Mouse (Mus musculus): ENCODE results near the gene Pepd. TPM values are rescaled to one million over a fixed set of nuclear protein-coding genes. Genes with fewer than 3 reads are reported as not detected.

Gene Pepd
- polyA plus RNA-seq, 1 experiment from 2014 or later, result 67.3 TPM

GRCm38 (mm10) chr7:35053161-35053560 lies 141.0 kb downstream of the Pepd start:
- H3K27me3 ChIP-seq (ENCODE audit: control insufficient read depth, insufficient read depth, low read depth, low read length), result no peaks in the 10 kb centered on the region
- H3K4me3 ChIP-seq (ENCODE audit: low read length), result no peak overlapping the region
- ATAC-seq (ENCODE audit: low read depth), result no peak
- no peak overlapping the region for H3K27ac ChIP-seq (ENCODE audit: low read length)
- no peak overlapping the region for H3K4me2 ChIP-seq (ENCODE audit: low read depth, low read length)
- no peak overlapping the region for H3K9ac ChIP-seq (ENCODE audit: low read length)
- 86% methylated on average over 3 of the region's 3 CpGs for WGBS
- peaks cover 8% of the 10 kb centered on the region for H3K36me3 ChIP-seq (ENCODE audit: control insufficient read depth, insufficient read depth, low read length)
- H3K9me3 ChIP-seq (ENCODE audit: control insufficient read depth, low read length), result no peaks in the 10 kb centered on the region
- peaks cover 22% of the 10 kb centered on the region for H3K4me1 ChIP-seq (replicated peaks; ENCODE audit: control insufficient read depth, insufficient read depth, low read length)

DNA sequence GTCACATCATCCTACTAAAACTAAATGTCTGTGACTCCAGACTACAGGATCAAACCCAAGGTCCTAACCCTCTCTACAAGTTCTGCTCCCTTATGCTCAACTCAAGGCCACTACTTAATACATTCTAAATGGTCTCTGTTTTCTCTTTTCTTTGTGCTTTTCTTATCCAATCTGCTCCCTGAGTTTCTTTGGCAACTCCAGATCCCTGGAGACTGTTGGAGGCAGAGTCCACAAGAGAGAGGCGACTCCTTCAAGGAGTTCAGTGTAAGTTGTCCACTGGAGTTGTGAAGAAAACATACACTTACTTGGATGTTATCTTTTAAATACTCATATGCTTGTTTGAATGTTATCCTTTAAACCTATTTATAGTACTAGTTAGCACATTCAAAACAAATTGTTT lies 142.1 kb downstream of the Pepd start:
- H3K36me3 ChIP-seq (ENCODE audit: control insufficient read depth, insufficient read depth, low read length), result peaks cover 4% of the 10 kb centered on the region
- no peak overlapping the region for H3K27ac ChIP-seq (ENCODE audit: low read length)
- no peaks in the 10 kb centered on the region for H3K9me3 ChIP-seq (ENCODE audit: control insufficient read depth, low read length)
- peaks cover 22% of the 10 kb centered on the region for H3K4me1 ChIP-seq (replicated peaks; ENCODE audit: control insufficient read depth, insufficient read depth, low read length)
- H3K4me3 ChIP-seq (ENCODE audit: low read length), result no peak overlapping the region
- 65% methylated on average over 1 of the region's 1 CpGs for WGBS
- no peaks in the 10 kb centered on the region for H3K27me3 ChIP-seq (ENCODE audit: control insufficient read depth, insufficient read depth, low read depth, low read length)
- ATAC-seq (ENCODE audit: low read depth), result no peak
- H3K9ac ChIP-seq (ENCODE audit: low read length), result no peak overlapping the region
- no peak overlapping the region for H3K4me2 ChIP-seq (ENCODE audit: low read depth, low read length)

GRCm38 (mm10) chr7:35054977-35055618 lies 142.9 kb downstream of the Pepd start:
- 0 out of 2 replicates have a peak, but pooled peaks cover 2% of the 10 kb centered on the region for H3K9me3 ChIP-seq (ENCODE audit: control insufficient read depth, low read length)
- peak overlapping the region; percentile 88; the same call in 1 of the 2 replicates for H3K27ac ChIP-seq (ENCODE audit: low read length)
- ATAC-seq (ENCODE audit: low read depth), result no peak
- peak overlapping the region; percentile 93 for H3K9ac ChIP-seq (ENCODE audit: low read length)
- peak overlapping the region; percentile 97 for H3K4me3 ChIP-seq (ENCODE audit: low read length)
- no peaks in the 10 kb centered on the region for H3K27me3 ChIP-seq (ENCODE audit: control insufficient read depth, insufficient read depth, low read depth, low read length)
- peaks cover 3% of the 10 kb centered on the region for H3K36me3 ChIP-seq (ENCODE audit: control insufficient read depth, insufficient read depth, low read length)
- H3K4me1 ChIP-seq (replicated peaks; ENCODE audit: control insufficient read depth, insufficient read depth, low read length), result peaks cover 22% of the 10 kb centered on the region
- H3K4me2 ChIP-seq (ENCODE audit: low read depth, low read length), result peak overlapping the region; percentile 71
- WGBS, result 48% methylated on average over 2 of the region's 2 CpGs

DNA sequence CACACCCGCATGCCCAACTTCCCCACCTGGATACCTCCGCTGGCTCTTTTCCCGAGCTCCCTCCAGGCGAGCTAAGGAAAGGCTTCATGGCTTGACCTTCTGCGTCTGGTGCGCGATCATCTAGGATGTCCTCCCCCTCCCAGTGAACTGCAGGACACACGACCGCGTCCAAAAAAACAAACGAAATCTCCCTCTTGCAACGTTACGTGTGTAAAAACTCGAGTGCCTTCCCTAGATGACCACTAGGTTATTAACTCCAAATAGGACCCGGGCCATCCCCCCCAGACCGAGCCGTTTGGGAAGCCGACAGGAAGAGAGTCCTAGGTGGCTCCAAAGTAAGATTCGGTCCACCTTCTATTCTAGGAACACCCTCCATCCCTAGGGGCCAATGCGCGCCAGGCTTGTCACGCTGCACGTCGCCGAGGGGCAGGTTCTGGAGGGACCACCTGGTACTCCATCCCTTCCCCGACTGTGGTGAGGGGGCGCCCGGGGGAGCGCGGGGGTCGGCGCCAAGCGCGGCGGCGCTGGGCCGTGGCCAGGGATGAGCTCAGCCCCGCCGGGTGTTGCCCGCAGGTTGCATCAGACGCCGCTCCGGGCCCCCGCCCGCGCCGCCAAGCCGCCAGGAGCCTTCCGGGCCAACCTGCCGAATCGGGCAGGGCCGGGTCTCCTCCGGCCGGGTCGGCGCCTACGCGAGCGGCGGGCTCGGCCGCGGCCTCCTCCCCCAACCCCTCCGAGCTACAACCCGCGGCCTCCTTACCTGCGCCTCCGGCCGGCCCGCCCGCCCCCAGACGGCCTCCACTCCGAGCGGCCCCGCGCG lies 143.6 kb downstream of the Pepd start:
- peak; percentile 85 for ATAC-seq (ENCODE audit: low read depth)
- 0 out of 2 replicates have a peak, but pooled peaks cover 2% of the 10 kb centered on the region for H3K9me3 ChIP-seq (ENCODE audit: control insufficient read depth, low read length)
- peak overlapping the region; percentile 97 for H3K4me3 ChIP-seq (ENCODE audit: low read length)
- H3K4me1 ChIP-seq (replicated peaks; ENCODE audit: control insufficient read depth, insufficient read depth, low read length), result peaks cover 22% of the 10 kb centered on the region
- H3K4me2 ChIP-seq (ENCODE audit: low read depth, low read length), result peak overlapping the region; percentile 71
- under 1% methylated on average over 48 of the region's 77 CpGs for WGBS
- H3K27me3 ChIP-seq (ENCODE audit: control insufficient read depth, insufficient read depth, low read depth, low read length), result no peaks in the 10 kb centered on the region
- no peaks in the 10 kb centered on the region for H3K36me3 ChIP-seq (ENCODE audit: control insufficient read depth, insufficient read depth, low read length)
- H3K27ac ChIP-seq (ENCODE audit: low read length), result peak overlapping the region; percentile 88
- H3K9ac ChIP-seq (ENCODE audit: low read length), result peak overlapping the region; percentile 93

- Histone ChIP-seq H3K4me2 (ENCODE audit: low read depth, low read length) (peak within 1 kb of the TSS; percentile 76), H3K4me3 (ENCODE audit: low read length) (peak within 1 kb of the TSS; percentile 97), H3K27me3 (ENCODE audit: control insufficient read depth, insufficient read depth, low read depth, low read length) (no peaks in the 10 kb centered on the region), H3K27ac (ENCODE audit: low read length) (peak within 1 kb of the TSS; percentile 88), H3K9me3 (ENCODE audit: control insufficient read depth, low read length) (0 out of 2 replicates have a peak, but pooled peaks cover 2% of the 10 kb centered on the region), H3K36me3 (ENCODE audit: control insufficient read depth, insufficient read depth, low read length) (no peaks in the 10 kb centered on the region), H3K9ac (ENCODE audit: low read length) (peak within 1 kb of the TSS; percentile 93), H3K4me1 (replicated peaks; ENCODE audit: control insufficient read depth, insufficient read depth, low read length) (peaks cover 22% of the 10 kb centered on the region)
- ATAC-seq (ENCODE audit: low read depth), result peak; percentile 98
- WGBS, result 1% methylated on average over 49 of the region's 53 CpGs
Observed at GRCm38 (mm10) chr7:35056436-35056864, 144.3 kb downstream of the Pepd start, which contains the start of gene Cebpg. Cebpg (minus strand) TSS chr7:35056573.

GRCm38 (mm10) chr7:35056999-35057398 lies 144.8 kb downstream of the Pepd start:
- 7% methylated on average over 10 of the region's 10 CpGs for WGBS
- peak overlapping the region; percentile 97 for H3K4me3 ChIP-seq (ENCODE audit: low read length)
- peak overlapping the region; percentile 51 for H3K27ac ChIP-seq (ENCODE audit: low read length)
- 0 out of 2 replicates have a peak, but pooled peaks cover 2% of the 10 kb centered on the region for H3K9me3 ChIP-seq (ENCODE audit: control insufficient read depth, low read length)
- H3K9ac ChIP-seq (ENCODE audit: low read length), result peak overlapping the region; percentile 63
- peak overlapping the region; percentile 76 for H3K4me2 ChIP-seq (ENCODE audit: low read depth, low read length)
- no peaks in the 10 kb centered on the region for H3K36me3 ChIP-seq (ENCODE audit: control insufficient read depth, insufficient read depth, low read length)
- H3K27me3 ChIP-seq (ENCODE audit: control insufficient read depth, insufficient read depth, low read depth, low read length), result no peaks in the 10 kb centered on the region
- peaks cover 22% of the 10 kb centered on the region for H3K4me1 ChIP-seq (replicated peaks; ENCODE audit: control insufficient read depth, insufficient read depth, low read length)
- no peak for ATAC-seq (ENCODE audit: low read depth)

- H3K27me3 ChIP-seq (ENCODE audit: control insufficient read depth, insufficient read depth, low read depth, low read length), result no peaks in the 10 kb centered on the region
- H3K4me2 ChIP-seq (ENCODE audit: low read depth, low read length), result no peak overlapping the region; the same call in 1 of the 2 replicates
Observed at GRCm38 (mm10) chr7:35057569-35057968, 145.4 kb downstream of the Pepd start.

GRCm38 (mm10) chr7:35058329-35058728 lies 146.2 kb downstream of the Pepd start:
- H3K4me2 ChIP-seq (ENCODE audit: low read depth, low read length), result no peak overlapping the region
- no peak for ATAC-seq (ENCODE audit: low read depth)
- peaks cover 22% of the 10 kb centered on the region for H3K4me1 ChIP-seq (replicated peaks; ENCODE audit: control insufficient read depth, insufficient read depth, low read length)
- H3K27me3 ChIP-seq (ENCODE audit: control insufficient read depth, insufficient read depth, low read depth, low read length), result no peaks in the 10 kb centered on the region
- WGBS, result 70% methylated on average over 1 of the region's 1 CpGs
- H3K27ac ChIP-seq (ENCODE audit: low read length), result no peak overlapping the region
- 0 out of 2 replicates have a peak, but pooled peaks cover 2% of the 10 kb centered on the region for H3K9me3 ChIP-seq (ENCODE audit: control insufficient read depth, low read length)
- no peak overlapping the region for H3K4me3 ChIP-seq (ENCODE audit: low read length)
- no peaks in the 10 kb centered on the region for H3K36me3 ChIP-seq (ENCODE audit: control insufficient read depth, insufficient read depth, low read length)
- no peak overlapping the region for H3K9ac ChIP-seq (ENCODE audit: low read length)

More at GRCm38 (mm10) chr7:35057569-35057968, 145.4 kb downstream of the Pepd start:
- WGBS, result 69% methylated on average over 4 of the region's 4 CpGs
- Histone ChIP-seq H3K9ac (ENCODE audit: low read length) (no peak overlapping the region), H3K9me3 (ENCODE audit: control insufficient read depth, low read length) (0 out of 2 replicates have a peak, but pooled peaks cover 2% of the 10 kb centered on the region), H3K4me3 (ENCODE audit: low read length) (no peak overlapping the region), H3K36me3 (ENCODE audit: control insufficient read depth, insufficient read depth, low read length) (no peaks in the 10 kb centered on the region), H3K4me1 (replicated peaks; ENCODE audit: control insufficient read depth, insufficient read depth, low read length) (peaks cover 22% of the 10 kb centered on the region), H3K27ac (ENCODE audit: low read length) (peak overlapping the region; percentile 51; the same call in 1 of the 2 replicates)
- no peak for ATAC-seq (ENCODE audit: low read depth)

DNA sequence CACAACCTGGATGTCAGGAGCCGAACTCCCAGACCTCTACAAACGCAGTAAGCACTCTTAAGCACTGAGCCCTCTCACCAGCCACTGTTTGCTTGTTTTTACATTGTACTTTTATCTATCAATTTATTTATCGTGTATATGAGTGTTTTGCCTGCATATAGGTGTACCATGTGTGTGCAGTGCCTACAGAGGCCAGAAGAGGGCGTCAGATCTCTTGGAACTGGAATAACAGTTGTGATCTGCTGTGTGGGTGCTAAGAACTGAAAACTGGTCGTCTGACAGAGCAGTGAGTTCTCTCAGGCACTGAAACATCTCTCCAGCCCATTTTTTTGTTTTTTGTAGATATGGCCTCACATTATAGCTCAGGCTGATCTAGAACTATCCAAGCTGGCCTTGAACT lies 147.3 kb downstream of the Pepd start:
- Histone ChIP-seq H3K27me3 (ENCODE audit: control insufficient read depth, insufficient read depth, low read depth, low read length) (no peaks in the 10 kb centered on the region), H3K4me3 (ENCODE audit: low read length) (no peak overlapping the region), H3K9me3 (ENCODE audit: control insufficient read depth, low read length) (0 out of 2 replicates have a peak, but pooled peaks cover 2% of the 10 kb centered on the region), H3K4me2 (ENCODE audit: low read depth, low read length) (no peak overlapping the region), H3K4me1 (replicated peaks; ENCODE audit: control insufficient read depth, insufficient read depth, low read length) (peaks cover 17% of the 10 kb centered on the region), H3K36me3 (ENCODE audit: control insufficient read depth, insufficient read depth, low read length) (no peaks in the 10 kb centered on the region), H3K9ac (ENCODE audit: low read length) (no peak overlapping the region), H3K27ac (ENCODE audit: low read length) (no peak overlapping the region)
- no peak for ATAC-seq (ENCODE audit: low read depth)
- 64% methylated on average over 5 of the region's 5 CpGs for WGBS
